Mouse (Mus musculus): ENCODE data around the gene AI661453. TPM values are rescaled to one million over a fixed set of nuclear protein-coding genes. Genes with fewer than 3 reads are reported as not detected.
A peak's percentile ranks its signal among the peaks of the same experiment; 100 is the strongest.
"Not testable (repeated sequence)": the region's sequence is repeated elsewhere in the genome, so short reads cannot be mapped to it uniquely, and the experiment has no call there.

Gene AI661453
- polyA plus RNA-seq, 1 experiment from 2014 or later, result 0.24 TPM

DNA sequence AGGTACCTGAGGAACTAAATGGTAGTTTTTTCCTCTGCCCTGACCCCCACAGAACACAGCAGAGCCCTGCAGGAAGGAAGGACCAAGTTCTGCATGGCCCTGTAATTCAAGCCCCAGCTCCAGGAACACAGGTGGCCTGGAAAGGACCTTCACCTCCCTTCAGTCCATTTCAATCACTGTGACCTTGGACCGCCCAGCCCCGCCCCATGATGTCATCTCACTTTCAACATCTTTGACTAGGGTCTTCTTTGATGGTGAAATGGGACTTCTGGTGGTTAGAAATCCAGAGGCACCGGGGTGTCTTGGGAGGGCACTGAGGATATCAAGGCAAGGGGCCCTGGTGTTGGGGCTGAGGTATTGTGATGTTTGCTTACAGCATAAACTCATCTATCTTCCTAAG is 14.8 kb upstream of the AI661453 start:
- no peaks in the 10 kb centered on the region for H3K9me3 ChIP-seq (replicated peaks)
- H3K9ac ChIP-seq, result no peak overlapping the region
- 55% methylated on average over 3 of the region's 3 CpGs for WGBS (ENCODE audit: insufficient replicate concordance)

DNA sequence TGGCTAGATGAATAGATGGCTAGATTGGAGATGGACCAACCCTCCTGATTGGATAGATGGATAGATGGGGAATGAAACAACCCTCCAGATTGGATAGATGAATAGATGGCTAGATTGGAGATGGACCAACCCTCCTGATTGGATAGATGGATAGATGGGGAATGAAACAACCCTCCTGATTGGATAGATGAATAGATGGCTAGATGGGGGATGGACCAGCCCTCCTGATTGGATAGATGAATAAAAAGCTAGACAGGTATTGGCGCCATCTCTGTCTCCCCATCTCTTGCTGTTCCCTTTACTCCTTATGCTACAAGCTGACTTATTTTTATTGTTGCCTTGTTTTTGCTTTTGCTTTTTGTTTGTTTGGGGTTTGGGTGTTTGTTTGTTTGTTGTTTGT is 13.8 kb upstream of the AI661453 start:
- WGBS (ENCODE audit: insufficient replicate concordance), result 77% methylated on average over 1 of the region's 1 CpGs
- not testable (repeated sequence) for ATAC-seq (ENCODE audit: low read depth); H3K9me3 ChIP-seq (replicated peaks)

More for the DNA sequence above, 14.8 kb upstream of the AI661453 start:
- no peak overlapping the region for H3K27ac ChIP-seq
- 0 out of 2 replicates have a peak, but pooled peaks cover 3% of the 10 kb centered on the region for H3K27me3 ChIP-seq
- no peak for ATAC-seq (ENCODE audit: low read depth)
- no peak overlapping the region for H3K4me3 ChIP-seq (replicated peaks)
- peaks cover 8% of the 10 kb centered on the region for H3K4me1 ChIP-seq (replicated peaks)
- H3K4me2 ChIP-seq, result no peak overlapping the region
- no peaks in the 10 kb centered on the region for H3K36me3 ChIP-seq
- no peak for DNase-seq

DNA sequence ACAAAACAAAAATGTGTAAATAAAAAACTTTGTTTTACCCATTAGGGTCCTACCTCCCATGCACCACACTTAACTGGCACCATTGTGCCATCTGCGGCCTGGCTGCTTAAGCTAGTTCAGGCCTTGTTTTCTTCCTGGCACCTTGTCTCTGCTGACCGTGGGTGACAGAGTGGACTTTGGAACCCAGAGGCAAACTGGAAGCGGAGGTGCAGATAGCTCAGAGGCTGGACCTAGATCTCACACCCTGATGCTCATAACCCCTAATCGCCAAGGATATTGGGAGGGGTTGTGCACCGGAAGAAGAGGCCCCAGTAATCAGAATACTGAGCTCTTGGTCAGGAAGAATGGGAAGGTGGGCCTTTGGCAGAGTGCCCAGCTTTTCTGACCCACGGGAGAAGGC is 12.2 kb upstream of the AI661453 start:
- Histone ChIP-seq H3K36me3 (no peaks in the 10 kb centered on the region), H3K9ac (no peak overlapping the region), H3K27me3 (no peaks in the 10 kb centered on the region), H3K4me1 (replicated peaks) (peaks cover 13% of the 10 kb centered on the region), H3K4me3 (replicated peaks) (no peak overlapping the region), H3K9me3 (replicated peaks) (no peaks in the 10 kb centered on the region), H3K4me2 (no peak overlapping the region), H3K27ac (no peak overlapping the region)
- 58% methylated on average over 6 of the region's 6 CpGs for WGBS (ENCODE audit: insufficient replicate concordance)
- ATAC-seq (ENCODE audit: low read depth) (no peak), DNase-seq (no peak)

More for the DNA sequence above, 13.8 kb upstream of the AI661453 start:
- not testable (repeated sequence) for DNase-seq; H3K4me2 ChIP-seq; H3K27me3 ChIP-seq; H3K4me1 ChIP-seq (replicated peaks); H3K4me3 ChIP-seq (replicated peaks); H3K27ac ChIP-seq; H3K9ac ChIP-seq; H3K36me3 ChIP-seq

DNA sequence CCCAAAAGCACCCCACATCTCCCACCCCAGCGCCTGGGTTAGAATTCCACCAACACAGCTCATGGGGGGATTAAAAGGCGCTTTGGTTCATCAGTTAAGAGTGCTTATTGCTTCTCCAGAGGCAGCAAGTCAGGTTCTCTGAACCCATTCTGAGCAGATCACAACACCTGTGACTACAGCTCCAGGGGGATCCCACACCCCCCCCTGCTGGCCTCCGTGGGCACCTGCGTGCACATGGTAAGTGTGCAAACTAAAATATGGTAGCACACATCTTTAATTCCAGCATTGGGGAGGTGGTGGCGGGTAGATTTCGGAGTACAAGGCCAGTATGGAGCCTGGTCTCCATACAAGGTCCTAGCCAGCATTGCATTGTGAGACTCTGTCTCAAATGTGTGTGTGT is 9.1 kb upstream of the AI661453 start:
- ATAC-seq (ENCODE audit: low read depth), result no peak

DNA sequence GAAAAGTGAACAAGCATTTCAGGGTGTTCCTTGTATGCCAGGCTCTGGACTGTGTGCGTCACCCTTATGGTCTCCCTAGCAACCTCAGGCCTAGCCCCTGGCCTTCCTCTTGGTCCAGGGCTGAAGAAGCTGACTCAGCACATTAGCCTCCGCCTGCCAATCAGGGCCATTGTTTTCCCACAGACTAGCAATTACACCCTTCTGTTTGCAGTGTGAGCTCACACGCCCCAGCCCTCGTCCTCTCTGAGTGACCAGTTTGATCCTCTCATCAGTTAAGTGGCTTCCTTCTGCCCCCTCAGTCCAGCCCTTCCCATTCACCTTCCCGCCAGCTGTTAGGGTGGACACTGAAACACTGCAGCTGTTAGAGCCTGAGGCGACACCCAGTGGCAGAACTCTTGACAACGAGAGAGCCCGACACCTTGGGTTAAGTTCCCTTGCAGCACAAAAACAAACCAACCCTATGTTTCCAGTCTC is 7.5 kb upstream of the AI661453 start:
- Histone ChIP-seq H3K9ac (no peak overlapping the region), H3K27ac (no peak overlapping the region), H3K36me3 (no peaks in the 10 kb centered on the region), H3K9me3 (replicated peaks) (no peaks in the 10 kb centered on the region), H3K4me2 (no peak overlapping the region), H3K27me3 (0 out of 2 replicates have a peak, but pooled peaks cover 2% of the 10 kb centered on the region), H3K4me3 (replicated peaks) (no peak overlapping the region), H3K4me1 (replicated peaks) (peaks cover 20% of the 10 kb centered on the region)
- no peak for ATAC-seq (ENCODE audit: low read depth)
- no peak for DNase-seq
- WGBS (ENCODE audit: insufficient replicate concordance), result 13% methylated on average over 8 of the region's 8 CpGs

More for the DNA sequence above, 9.1 kb upstream of the AI661453 start:
- Histone ChIP-seq H3K27ac (no peak overlapping the region), H3K9me3 (replicated peaks) (no peaks in the 10 kb centered on the region), H3K4me3 (replicated peaks) (no peak overlapping the region), H3K4me2 (no peak overlapping the region), H3K36me3 (no peaks in the 10 kb centered on the region), H3K27me3 (0 out of 2 replicates have a peak, but pooled peaks cover 2% of the 10 kb centered on the region), H3K4me1 (replicated peaks) (peaks cover 13% of the 10 kb centered on the region), H3K9ac (no peak overlapping the region)
- WGBS (ENCODE audit: insufficient replicate concordance), result 54% methylated on average over 6 of the region's 6 CpGs
- no peak for DNase-seq

DNA sequence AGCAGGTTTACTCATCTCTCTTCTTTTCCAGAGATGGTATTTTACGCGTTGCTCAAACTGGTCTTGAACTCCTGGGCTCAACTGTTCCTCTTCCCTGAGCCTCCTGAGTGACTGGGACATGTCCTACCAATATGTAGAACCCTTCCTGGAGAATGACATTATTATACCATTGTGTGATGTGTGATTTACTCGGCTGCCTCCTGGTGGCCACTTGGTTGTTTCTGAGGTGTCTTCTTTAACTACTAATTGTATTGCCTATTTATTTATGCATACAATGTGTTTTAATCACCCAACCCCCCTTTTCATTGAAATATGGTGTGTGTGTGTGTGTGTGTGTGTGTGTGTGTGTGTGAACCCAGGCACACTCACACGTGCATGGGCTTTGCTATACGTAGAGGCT is 5.6 kb upstream of the AI661453 start:
- 65% methylated on average over 5 of the region's 5 CpGs for WGBS (ENCODE audit: insufficient replicate concordance)
- no peak for DNase-seq

DNA sequence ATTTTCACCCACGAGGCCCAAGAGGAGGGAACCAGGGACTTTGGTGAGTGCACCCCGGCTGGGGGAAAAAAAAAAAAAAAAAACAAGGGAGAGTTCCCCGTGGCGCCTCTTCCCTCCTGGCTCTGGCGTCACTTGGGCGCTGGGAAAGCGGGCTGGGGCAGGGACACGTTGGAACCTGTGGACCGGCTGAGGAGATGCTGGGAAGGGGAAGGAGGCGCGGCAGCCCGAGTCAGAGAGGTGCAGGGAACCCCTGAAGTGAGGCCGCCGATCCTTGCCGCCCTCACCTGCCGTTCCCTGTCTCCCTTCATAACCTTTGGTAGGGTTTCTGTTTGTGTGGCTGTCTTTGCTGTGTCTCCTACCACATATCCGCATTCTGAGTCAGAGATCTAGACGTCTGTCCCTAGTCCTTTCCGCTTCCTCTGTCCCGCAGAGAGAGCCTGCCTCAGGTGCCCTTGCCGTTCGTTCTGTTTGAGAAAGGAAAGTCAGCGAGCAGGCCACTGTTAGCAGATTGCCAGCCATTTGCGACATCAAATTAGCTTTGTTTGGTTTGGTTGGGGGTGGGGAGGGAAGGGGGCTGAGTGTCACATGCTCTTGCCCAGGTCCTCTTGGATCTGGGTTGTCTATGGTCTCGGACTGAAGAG is 612 bp downstream of the AI661453 start, which contains the start of gene 1700001C19Rik:
1700001C19Rik (minus strand) TSS at position 470 of the 641 bp plus-strand sequence.
- no peak for ATAC-seq (ENCODE audit: low read depth)
- peak within 1 kb of the TSS; percentile 63 for H3K9ac ChIP-seq
- H3K4me3 ChIP-seq (replicated peaks), result peak within 1 kb of the TSS; percentile 60
- peaks cover 66% of the 10 kb centered on the region for H3K4me1 ChIP-seq (replicated peaks)
- H3K4me2 ChIP-seq, result peak within 1 kb of the TSS; percentile 76
- 3% methylated on average over 25 of the region's 25 CpGs for WGBS (ENCODE audit: insufficient replicate concordance)
- DNase-seq, result no peak
- H3K27ac ChIP-seq, result peak within 1 kb of the TSS; percentile 29; the same call in 1 of the 2 replicates
- no peaks in the 10 kb centered on the region for H3K36me3 ChIP-seq
- no peaks in the 10 kb centered on the region for H3K9me3 ChIP-seq (replicated peaks)
- H3K27me3 ChIP-seq, result peaks cover 32% of the 10 kb centered on the region

More for the DNA sequence above, 5.6 kb upstream of the AI661453 start:
- no peaks in the 10 kb centered on the region for H3K36me3 ChIP-seq
- no peak for ATAC-seq (ENCODE audit: low read depth)
- peaks cover 16% of the 10 kb centered on the region for H3K4me1 ChIP-seq (replicated peaks)
- H3K9me3 ChIP-seq (replicated peaks), result no peaks in the 10 kb centered on the region
- H3K4me2 ChIP-seq, result no peak overlapping the region
- H3K27me3 ChIP-seq, result peaks cover 4% of the 10 kb centered on the region; the same call in 1 of the 2 replicates
- no peak overlapping the region for H3K27ac ChIP-seq
- no peak overlapping the region for H3K4me3 ChIP-seq (replicated peaks)
- no peak overlapping the region for H3K9ac ChIP-seq

DNA sequence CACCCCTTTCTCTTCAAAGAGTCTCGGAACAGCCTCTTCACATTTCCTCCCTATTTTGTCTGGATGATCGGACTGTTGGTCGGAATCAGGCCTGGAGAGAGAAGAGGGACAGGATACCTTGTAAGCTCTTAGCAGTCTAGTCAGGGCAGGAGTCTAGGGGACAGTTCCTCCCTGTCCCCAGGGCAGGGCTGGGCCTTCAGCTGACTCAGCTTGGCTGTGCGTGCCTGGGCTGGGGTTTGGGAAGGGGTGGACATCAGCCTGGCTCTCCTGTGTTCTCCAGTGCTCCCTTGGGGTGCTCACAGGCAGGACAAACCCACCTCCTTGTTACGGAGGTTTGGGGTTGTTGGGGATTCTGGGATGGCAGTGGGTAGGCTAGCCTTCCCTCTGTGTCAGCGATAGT is 2.2 kb downstream of the AI661453 start:
- no peak overlapping the region for H3K4me2 ChIP-seq
- no peaks in the 10 kb centered on the region for H3K9me3 ChIP-seq (replicated peaks)
- H3K4me1 ChIP-seq (replicated peaks), result peaks cover 65% of the 10 kb centered on the region
- no peaks in the 10 kb centered on the region for H3K36me3 ChIP-seq
- DNase-seq (no peak), ATAC-seq (ENCODE audit: low read depth) (no peak)
- H3K9ac ChIP-seq, result no peak overlapping the region
- H3K27ac ChIP-seq, result peak overlapping the region; percentile 56; the same call in 1 of the 2 replicates
- peaks cover 32% of the 10 kb centered on the region for H3K27me3 ChIP-seq
- no peak overlapping the region for H3K4me3 ChIP-seq (replicated peaks)
- WGBS (ENCODE audit: insufficient replicate concordance), result 62% methylated on average over 6 of the region's 6 CpGs

DNA sequence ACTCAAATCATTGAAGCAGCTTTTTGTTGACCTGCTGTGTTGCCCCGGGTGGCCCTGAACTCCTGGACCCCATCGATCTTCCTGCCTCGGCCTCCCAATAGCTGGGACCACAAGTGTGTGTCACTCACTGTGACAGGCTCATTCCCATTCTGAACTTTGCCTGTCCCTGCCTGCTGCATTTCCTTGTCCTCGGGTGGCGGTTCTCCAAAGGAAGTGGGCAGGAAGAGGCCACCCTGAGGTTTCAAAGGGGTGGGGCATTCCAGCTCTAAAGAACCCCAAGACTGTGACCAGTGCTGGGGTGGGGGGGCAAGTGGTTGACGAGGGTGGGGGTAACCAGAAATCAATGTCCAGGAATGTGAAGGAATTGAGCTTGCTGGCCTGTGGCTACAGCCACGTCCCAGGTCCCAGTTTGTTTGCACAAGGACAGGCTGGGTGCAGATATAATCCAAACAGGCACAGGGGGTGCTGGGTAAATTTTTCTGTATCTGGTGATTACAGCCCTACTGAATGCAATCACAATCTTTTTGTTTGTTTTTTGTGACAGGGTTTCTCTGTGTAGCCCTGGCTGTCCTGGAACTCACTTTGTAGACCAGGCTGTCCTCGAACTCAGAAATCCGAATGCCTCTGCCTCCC is 3.1 kb downstream of the AI661453 start:
- ATAC-seq (ENCODE audit: low read depth) (no peak), DNase-seq (no peak)
- H3K36me3 ChIP-seq, result no peaks in the 10 kb centered on the region
- peaks cover 61% of the 10 kb centered on the region for H3K4me1 ChIP-seq (replicated peaks)
- H3K9me3 ChIP-seq (replicated peaks), result no peaks in the 10 kb centered on the region
- H3K9ac ChIP-seq, result no peak overlapping the region
- peaks cover 32% of the 10 kb centered on the region for H3K27me3 ChIP-seq
- WGBS (ENCODE audit: insufficient replicate concordance), result 22% methylated on average over 9 of the region's 9 CpGs
- peak overlapping the region; percentile 56 for H3K27ac ChIP-seq
- H3K4me2 ChIP-seq, result no peak overlapping the region
- H3K4me3 ChIP-seq (replicated peaks), result no peak overlapping the region

DNA sequence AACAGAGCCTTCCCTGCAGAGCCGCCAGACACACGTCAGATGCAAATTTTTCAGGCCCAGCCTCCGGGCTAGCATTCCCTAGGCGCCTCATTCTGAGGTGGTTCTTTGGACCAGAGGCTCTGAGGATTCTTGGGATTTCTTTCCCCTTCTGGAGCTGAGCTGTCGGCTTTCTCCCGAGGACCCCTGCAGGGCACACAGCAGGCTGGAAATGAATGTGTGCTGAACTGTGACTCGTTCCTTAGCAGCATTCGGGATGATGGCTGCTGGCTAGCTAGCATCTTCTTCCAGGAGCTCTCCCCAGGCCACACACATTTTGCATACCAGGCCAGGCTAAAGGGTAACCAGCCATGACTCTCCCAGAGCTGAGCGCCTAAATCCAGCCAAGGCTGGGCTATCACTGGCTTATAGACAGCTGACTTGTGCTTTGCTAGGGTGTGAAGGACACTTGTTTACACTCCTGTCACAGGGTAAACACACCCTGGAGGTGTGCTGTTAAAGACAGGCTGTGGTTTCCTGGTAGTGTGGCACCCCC is 4.0 kb downstream of the AI661453 start:
- Histone ChIP-seq H3K36me3 (no peaks in the 10 kb centered on the region), H3K9ac (no peak overlapping the region), H3K9me3 (replicated peaks) (no peaks in the 10 kb centered on the region), H3K27me3 (peaks cover 32% of the 10 kb centered on the region), H3K27ac (peak overlapping the region; percentile 39; the same call in 1 of the 2 replicates), H3K4me1 (replicated peaks) (peaks cover 69% of the 10 kb centered on the region), H3K4me2 (no peak overlapping the region), H3K4me3 (replicated peaks) (no peak overlapping the region)
- DNase-seq (no peak), ATAC-seq (ENCODE audit: low read depth) (no peak)
- 60% methylated on average over 9 of the region's 9 CpGs for WGBS (ENCODE audit: insufficient replicate concordance)

DNA sequence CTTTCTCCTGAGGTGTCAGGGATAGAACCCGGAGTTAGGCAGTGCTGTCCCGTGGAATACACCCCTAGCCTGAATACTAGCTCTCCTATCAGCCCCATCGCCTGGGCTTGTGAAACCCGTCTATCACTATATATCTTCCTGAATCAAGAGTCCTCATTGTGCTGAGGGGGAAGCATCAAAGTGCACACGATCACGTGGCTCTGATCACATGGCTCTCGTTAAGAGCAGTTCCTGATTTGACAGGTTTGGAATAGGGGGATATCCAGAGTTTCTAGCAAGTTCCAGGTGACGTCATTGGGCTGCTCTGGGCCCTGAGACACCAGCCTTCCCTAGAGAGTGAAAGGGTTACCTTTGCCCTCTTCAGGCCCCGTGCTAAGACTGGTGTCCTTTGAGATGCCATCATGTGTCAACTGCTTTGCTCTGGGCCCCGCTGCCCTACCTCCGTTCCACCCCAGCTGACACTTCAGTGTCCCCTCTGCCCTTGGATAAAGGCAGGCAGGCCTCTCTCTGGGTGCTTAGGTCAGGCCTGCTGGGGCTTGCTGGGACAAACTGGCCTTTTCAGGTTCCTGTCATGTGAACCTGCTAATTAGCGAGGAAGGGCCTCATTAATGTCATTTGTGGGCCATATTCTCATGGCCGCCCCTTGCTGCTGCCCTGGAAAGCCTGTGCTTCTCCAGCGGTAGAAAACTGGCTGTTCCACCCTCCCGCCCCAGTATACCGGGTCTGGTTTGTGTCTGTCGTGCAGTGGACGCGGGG is 5.1 kb downstream of the AI661453 start:
- H3K9me3 ChIP-seq (replicated peaks), result no peaks in the 10 kb centered on the region
- ATAC-seq (ENCODE audit: low read depth) (no peak), DNase-seq (no peak)
- peaks cover 25% of the 10 kb centered on the region for H3K27me3 ChIP-seq
- H3K27ac ChIP-seq, result no peak overlapping the region
- WGBS (ENCODE audit: insufficient replicate concordance), result 59% methylated on average over 19 of the region's 19 CpGs
- peaks cover 75% of the 10 kb centered on the region for H3K4me1 ChIP-seq (replicated peaks)
- H3K4me3 ChIP-seq (replicated peaks), result no peak overlapping the region
- H3K36me3 ChIP-seq, result no peaks in the 10 kb centered on the region
- no peak overlapping the region for H3K4me2 ChIP-seq
- H3K9ac ChIP-seq, result no peak overlapping the region
